Mouse (Mus musculus): ENCODE data around the gene Rnase2b. TPM values are rescaled to one million over a fixed set of nuclear protein-coding genes. Genes with fewer than 3 reads are reported as not detected.

The Rnase2b gene
- polyA plus RNA-seq, 1 experiment, result not detected

- peak overlapping the region; percentile 64 for H3K4me3 ChIP-seq (ENCODE audit: extremely low read depth, insufficient read depth, insufficient read length)
- H3K27me3 ChIP-seq (ENCODE audit: control insufficient read depth, insufficient read depth, low read length), result no peaks in the 10 kb centered on the region
- peaks cover 32% of the 10 kb centered on the region for H3K4me1 ChIP-seq (ENCODE audit: control insufficient read depth, insufficient read depth, insufficient read length)
- 23% methylated on average over 4 of the region's 4 CpGs for WGBS
- TF ChIP-seq POLR2A (IDR thresholded peaks at IDR 0.05; ENCODE audit: low read depth, low read length) (no peak), CTCF (IDR thresholded peaks at IDR 0.05; ENCODE audit: extremely low read depth, insufficient read depth, insufficient read length, insufficient replicate concordance) (no peak)
- peaks cover 9% of the 10 kb centered on the region for H3K36me3 ChIP-seq (ENCODE audit: control insufficient read depth, insufficient read depth, low read length)
- peak overlapping the region; percentile 99 for H3K27ac ChIP-seq (ENCODE audit: insufficient read depth, low read length)
- no peak for DNase-seq (ENCODE audit: low read depth in 1 of 2, low spot score in 2 of 2)
Measured at GRCm38 (mm10) chr14:51129624-51129975, 32.5 kb upstream of the Rnase2b start.

DNA sequence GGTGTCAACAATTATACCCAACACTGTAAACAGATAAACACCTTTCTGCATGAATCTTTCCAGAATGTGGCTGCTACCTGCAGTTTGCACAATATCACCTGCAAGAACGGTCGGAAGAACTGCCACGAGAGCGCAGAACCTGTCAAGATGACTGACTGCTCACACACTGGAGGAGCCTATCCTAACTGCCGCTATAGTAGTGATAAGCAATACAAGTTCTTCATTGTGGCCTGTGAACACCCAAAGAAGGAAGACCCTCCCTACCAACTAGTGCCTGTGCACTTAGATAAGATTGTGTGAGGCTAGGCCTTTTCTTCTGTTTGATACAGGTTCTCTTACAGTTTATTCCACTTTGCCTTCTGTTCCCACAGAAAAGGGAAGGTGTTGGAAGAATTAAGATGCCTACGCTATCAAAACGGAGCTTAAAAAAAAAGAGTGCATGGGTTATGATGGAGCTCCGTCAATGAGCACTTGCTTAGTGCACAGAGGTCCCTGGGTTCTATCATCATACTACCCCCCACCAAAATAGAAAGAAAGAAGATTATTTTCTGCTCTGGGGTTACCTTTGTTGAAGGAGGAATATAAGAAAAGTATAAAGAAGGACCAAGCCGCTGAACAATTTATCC, 31.6 kb upstream of the Rnase2b start:
- Histone ChIP-seq H3K4me3 (ENCODE audit: extremely low read depth, insufficient read depth, insufficient read length) (peak overlapping the region; percentile 61), H3K27me3 (ENCODE audit: control insufficient read depth, insufficient read depth, low read length) (no peaks in the 10 kb centered on the region), H3K27ac (ENCODE audit: insufficient read depth, low read length) (peak overlapping the region; percentile 81), H3K36me3 (ENCODE audit: control insufficient read depth, insufficient read depth, low read length) (peaks cover 9% of the 10 kb centered on the region), H3K4me1 (ENCODE audit: control insufficient read depth, insufficient read depth, insufficient read length) (peaks cover 32% of the 10 kb centered on the region)
- no peak for TF ChIP-seq CTCF (IDR thresholded peaks at IDR 0.05; ENCODE audit: extremely low read depth, insufficient read depth, insufficient read length, insufficient replicate concordance)
- TF ChIP-seq POLR2A (IDR thresholded peaks at IDR 0.05; ENCODE audit: low read depth, low read length), result no peak
- 57% methylated on average over 9 of the region's 9 CpGs for WGBS
- no peak for DNase-seq (ENCODE audit: low read depth in 1 of 2, low spot score in 2 of 2)

- Histone ChIP-seq H3K27me3 (ENCODE audit: control insufficient read depth, insufficient read depth, low read length) (no peaks in the 10 kb centered on the region), H3K4me1 (ENCODE audit: control insufficient read depth, insufficient read depth, insufficient read length) (peaks cover 32% of the 10 kb centered on the region), H3K36me3 (ENCODE audit: control insufficient read depth, insufficient read depth, low read length) (peaks cover 9% of the 10 kb centered on the region), H3K27ac (ENCODE audit: insufficient read depth, low read length) (peak overlapping the region; percentile 40), H3K4me3 (ENCODE audit: extremely low read depth, insufficient read depth, insufficient read length) (no peak overlapping the region)
- DNase-seq (ENCODE audit: low read depth in 1 of 2, low spot score in 2 of 2), result no peak
- WGBS, result 84% methylated on average over 7 of the region's 7 CpGs
- TF ChIP-seq POLR2A (IDR thresholded peaks at IDR 0.05; ENCODE audit: low read depth, low read length) (no peak), CTCF (IDR thresholded peaks at IDR 0.05; ENCODE audit: extremely low read depth, insufficient read depth, insufficient read length, insufficient replicate concordance) (no peak)
Measured at GRCm38 (mm10) chr14:51131086-51131815, 30.8 kb upstream of the Rnase2b start.

DNA sequence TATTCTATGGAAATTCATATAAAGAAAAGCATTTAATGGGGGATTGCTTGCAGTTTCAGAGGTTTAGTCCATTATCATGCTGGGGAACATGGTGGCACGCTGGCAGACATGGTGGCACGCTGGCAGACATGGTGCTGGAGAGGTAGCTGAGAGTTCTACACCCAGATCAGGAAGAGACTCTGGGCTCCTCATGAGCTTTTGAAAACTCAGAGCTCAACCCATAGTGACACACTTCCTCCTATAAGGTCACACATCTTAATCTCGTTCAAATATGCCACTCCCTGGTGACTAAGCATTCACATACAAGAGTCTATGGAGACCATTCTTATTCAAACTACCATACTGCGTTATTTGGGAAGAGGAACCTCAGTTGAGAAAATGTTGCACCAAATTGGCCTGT, 29.7 kb upstream of the Rnase2b start:
- H3K27ac ChIP-seq (ENCODE audit: insufficient read depth, low read length), result no peak overlapping the region
- H3K4me1 ChIP-seq (ENCODE audit: control insufficient read depth, insufficient read depth, insufficient read length), result peaks cover 27% of the 10 kb centered on the region

DNA sequence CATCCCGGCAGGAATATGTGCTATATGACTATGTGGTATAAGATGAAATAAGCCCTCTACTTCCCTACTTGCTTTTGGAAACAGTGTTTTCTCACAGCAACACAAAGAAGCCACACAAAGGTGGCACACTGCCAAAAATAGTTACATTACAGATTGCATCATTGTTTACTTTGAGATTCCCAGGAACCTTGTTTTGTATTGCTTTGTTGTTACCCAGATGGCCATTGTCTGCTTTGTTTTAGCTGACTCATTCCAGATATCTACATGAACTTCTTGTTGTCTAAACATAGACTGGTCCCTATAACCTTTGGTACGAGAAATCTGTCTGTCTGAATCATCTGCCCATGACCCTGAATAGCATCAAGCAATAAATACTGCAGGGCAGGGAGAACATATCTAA, 21.7 kb upstream of the Rnase2b start:
- no peak overlapping the region for H3K27ac ChIP-seq (ENCODE audit: insufficient read depth, low read length)
- 81% methylated on average over 2 of the region's 2 CpGs for WGBS
- TF ChIP-seq CTCF (IDR thresholded peaks at IDR 0.05; ENCODE audit: extremely low read depth, insufficient read depth, insufficient read length, insufficient replicate concordance), result no peak
- no peak for TF ChIP-seq POLR2A (IDR thresholded peaks at IDR 0.05; ENCODE audit: low read depth, low read length)
- H3K27me3 ChIP-seq (ENCODE audit: control insufficient read depth, insufficient read depth, low read length), result no peaks in the 10 kb centered on the region
- H3K4me3 ChIP-seq (ENCODE audit: extremely low read depth, insufficient read depth, insufficient read length), result no peak overlapping the region
- DNase-seq (ENCODE audit: low read depth in 1 of 2, low spot score in 2 of 2), result no peak
- H3K4me1 ChIP-seq (ENCODE audit: control insufficient read depth, insufficient read depth, insufficient read length), result no peaks in the 10 kb centered on the region
- H3K36me3 ChIP-seq (ENCODE audit: control insufficient read depth, insufficient read depth, low read length), result no peaks in the 10 kb centered on the region

More for the DNA sequence above, 29.7 kb upstream of the Rnase2b start:
- Histone ChIP-seq H3K36me3 (ENCODE audit: control insufficient read depth, insufficient read depth, low read length) (peaks cover 9% of the 10 kb centered on the region), H3K4me3 (ENCODE audit: extremely low read depth, insufficient read depth, insufficient read length) (no peak overlapping the region), H3K27me3 (ENCODE audit: control insufficient read depth, insufficient read depth, low read length) (no peaks in the 10 kb centered on the region)
- DNase-seq (ENCODE audit: low read depth in 1 of 2, low spot score in 2 of 2), result peak in 1 of 2 experiments; percentile 11
- 71% methylated on average over 4 of the region's 4 CpGs for WGBS
- TF ChIP-seq CTCF (IDR thresholded peaks at IDR 0.05; ENCODE audit: extremely low read depth, insufficient read depth, insufficient read length, insufficient replicate concordance) (no peak), POLR2A (IDR thresholded peaks at IDR 0.05; ENCODE audit: low read depth, low read length) (no peak)

DNA sequence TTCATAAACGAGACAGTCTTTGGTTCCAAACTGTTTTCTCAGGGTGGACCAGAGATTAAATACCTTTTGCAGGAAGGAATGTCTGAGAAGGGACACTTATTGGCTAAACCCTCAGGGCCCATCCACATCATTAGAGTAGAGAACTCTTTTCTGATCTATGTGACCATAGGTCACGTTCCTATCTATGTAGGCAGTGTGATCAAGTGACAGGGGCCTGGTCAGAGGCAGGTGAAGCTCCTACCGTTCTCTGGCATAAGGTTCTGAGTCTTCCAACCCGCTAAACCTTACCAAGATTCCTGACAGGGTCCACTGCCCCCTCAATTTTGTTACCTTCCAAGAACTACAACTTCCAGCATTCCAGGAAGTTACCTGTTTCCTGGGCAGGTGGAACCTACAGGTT, 19.9 kb upstream of the Rnase2b start:
- TF ChIP-seq CTCF (IDR thresholded peaks at IDR 0.05; ENCODE audit: extremely low read depth, insufficient read depth, insufficient read length, insufficient replicate concordance), result no peak
- no peak for TF ChIP-seq POLR2A (IDR thresholded peaks at IDR 0.05; ENCODE audit: low read depth, low read length)
- Histone ChIP-seq H3K27me3 (ENCODE audit: control insufficient read depth, insufficient read depth, low read length) (no peaks in the 10 kb centered on the region), H3K27ac (ENCODE audit: insufficient read depth, low read length) (no peak overlapping the region), H3K36me3 (ENCODE audit: control insufficient read depth, insufficient read depth, low read length) (no peaks in the 10 kb centered on the region), H3K4me3 (ENCODE audit: extremely low read depth, insufficient read depth, insufficient read length) (no peak overlapping the region), H3K4me1 (ENCODE audit: control insufficient read depth, insufficient read depth, insufficient read length) (no peaks in the 10 kb centered on the region)
- DNase-seq (ENCODE audit: low read depth in 1 of 2, low spot score in 2 of 2), result no peak
- 90% methylated on average over 4 of the region's 4 CpGs for WGBS

- WGBS, result 76% methylated on average over 3 of the region's 3 CpGs
- H3K27me3 ChIP-seq (ENCODE audit: control insufficient read depth, insufficient read depth, low read length), result no peaks in the 10 kb centered on the region
- TF ChIP-seq POLR2A (IDR thresholded peaks at IDR 0.05; ENCODE audit: low read depth, low read length) (no peak), CTCF (IDR thresholded peaks at IDR 0.05; ENCODE audit: extremely low read depth, insufficient read depth, insufficient read length, insufficient replicate concordance) (no peak)
- no peak overlapping the region for H3K4me3 ChIP-seq (ENCODE audit: extremely low read depth, insufficient read depth, insufficient read length)
- no peak for DNase-seq (ENCODE audit: low read depth in 1 of 2, low spot score in 2 of 2)
- no peak overlapping the region for H3K27ac ChIP-seq (ENCODE audit: insufficient read depth, low read length)
- H3K36me3 ChIP-seq (ENCODE audit: control insufficient read depth, insufficient read depth, low read length), result no peaks in the 10 kb centered on the region
- no peaks in the 10 kb centered on the region for H3K4me1 ChIP-seq (ENCODE audit: control insufficient read depth, insufficient read depth, insufficient read length)
Measured at GRCm38 (mm10) chr14:51142568-51142967, 19.5 kb upstream of the Rnase2b start.
